Mouse (Mus musculus) c-Kit-positive CD71-positive TER-119-negative erythroid progenitor cells, embryonic 14.5 days (primary cell): ENCODE results near the gene Sfxn2.

ENCODE experiments used
- DNase-seq: peaks from one replicate; pipeline ENCODE4 v3.0.0-alpha.2; 2013; ENCODE audit warnings: low read depth

The Sfxn2 gene

GRCm38 (mm10) chr19:46599375-46600256 is 26.5 kb downstream of the Sfxn2 start:
- no peak for DNase-seq

DNA sequence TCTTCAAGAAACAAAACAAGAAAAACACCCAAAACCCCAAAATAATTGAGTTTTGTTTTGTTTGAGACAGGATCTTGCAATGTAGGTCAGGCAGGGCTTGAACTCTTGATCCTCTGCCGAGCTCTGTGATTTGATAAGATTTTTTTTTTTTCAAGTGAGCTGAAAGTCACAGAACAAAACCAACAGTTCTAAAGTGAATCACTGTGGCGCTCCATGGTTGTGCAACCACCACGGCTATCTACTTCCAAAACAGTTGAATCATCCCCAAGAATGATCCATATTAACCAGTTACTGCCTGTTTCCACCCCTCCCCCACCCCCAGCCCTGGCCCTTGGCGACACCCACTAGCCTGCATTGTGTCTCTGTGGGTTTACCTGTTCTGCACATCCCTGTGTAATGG is 27.2 kb downstream of the Sfxn2 start:
- no peak for DNase-seq

DNA sequence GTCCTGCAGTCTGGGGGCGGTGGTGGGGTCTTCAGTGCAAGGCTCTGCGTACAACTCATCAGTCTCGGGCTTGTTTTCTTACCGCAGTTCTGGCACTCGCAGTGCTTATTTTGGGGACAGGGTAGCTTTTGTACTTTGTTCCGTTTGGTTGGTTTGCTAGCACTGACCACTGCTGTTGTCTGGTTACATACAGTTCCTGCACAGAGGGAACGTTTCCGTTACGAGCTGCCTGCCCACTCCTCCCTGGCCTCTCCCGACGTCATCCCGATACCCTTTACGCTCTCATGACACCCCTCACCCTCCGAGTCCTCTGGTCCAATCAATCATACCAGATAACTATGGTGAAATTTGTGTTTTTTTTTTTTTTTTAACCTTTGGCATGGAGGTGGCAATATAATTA is 28.3 kb downstream of the Sfxn2 start:
- no peak for DNase-seq

DNA sequence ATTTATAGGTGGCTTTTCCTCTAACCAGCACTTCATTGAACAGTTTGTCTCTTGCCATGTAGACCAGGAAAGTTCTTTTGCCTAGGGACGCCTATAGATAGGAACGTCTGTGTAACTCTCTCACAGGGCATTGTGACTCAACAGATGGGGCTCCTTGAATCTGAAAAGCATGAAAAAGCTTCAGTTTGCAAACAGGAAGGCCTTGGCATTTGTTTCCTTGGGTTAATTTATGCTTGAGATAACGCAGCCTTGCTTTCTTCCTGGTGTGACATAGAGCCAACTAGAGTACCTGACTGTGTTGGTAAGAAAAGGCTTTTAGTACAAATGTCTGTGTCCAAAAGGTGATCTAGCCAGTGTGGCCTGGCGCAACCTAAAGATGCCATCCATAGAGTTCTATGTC is 29.2 kb downstream of the Sfxn2 start:
- DNase-seq, result no peak

GRCm38 (mm10) chr19:46606718-46607117 is 33.6 kb downstream of the Sfxn2 start:
- DNase-seq, result no peak

GRCm38 (mm10) chr19:46607424-46607823 is 34.3 kb downstream of the Sfxn2 start:
- DNase-seq, result no peak

GRCm38 (mm10) chr19:46608158-46608557 is 35.0 kb downstream of the Sfxn2 start:
- DNase-seq, result no peak

GRCm38 (mm10) chr19:46616378-46616777 is 43.2 kb downstream of the Sfxn2 start:
- DNase-seq, result no peak

GRCm38 (mm10) chr19:46617361-46617760 is 44.2 kb downstream of the Sfxn2 start:
- DNase-seq, result no peak

- no peak for DNase-seq
Observed at GRCm38 (mm10) chr19:46618322-46618721, 45.2 kb downstream of the Sfxn2 start.

GRCm38 (mm10) chr19:46619001-46619400 is 45.8 kb downstream of the Sfxn2 start:
- DNase-seq, result no peak

DNA sequence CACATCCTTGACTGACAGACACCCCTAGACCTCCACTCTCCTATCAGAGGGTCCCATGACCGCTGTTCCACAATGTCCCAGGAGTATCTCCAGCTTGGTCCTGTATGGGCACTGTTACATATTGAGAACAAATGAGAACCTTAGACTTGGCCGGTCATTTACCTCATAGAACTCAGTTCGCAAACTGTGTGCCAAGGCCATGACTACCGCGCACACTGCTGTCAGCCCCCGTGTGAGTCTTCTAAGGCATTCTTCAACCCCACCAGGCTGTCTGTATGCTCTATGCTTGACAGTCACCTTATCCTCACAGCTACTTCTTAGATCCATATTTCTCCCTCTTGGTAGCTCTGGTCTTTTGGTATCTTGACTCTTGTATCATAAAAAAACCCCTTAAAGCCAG is 46.4 kb downstream of the Sfxn2 start:
- DNase-seq, result no peak

- DNase-seq, result no peak
Observed at GRCm38 (mm10) chr19:46620016-46620808, 47.0 kb downstream of the Sfxn2 start.

- no peak for DNase-seq
Observed at GRCm38 (mm10) chr19:46621236-46622183, 48.3 kb downstream of the Sfxn2 start.

DNA sequence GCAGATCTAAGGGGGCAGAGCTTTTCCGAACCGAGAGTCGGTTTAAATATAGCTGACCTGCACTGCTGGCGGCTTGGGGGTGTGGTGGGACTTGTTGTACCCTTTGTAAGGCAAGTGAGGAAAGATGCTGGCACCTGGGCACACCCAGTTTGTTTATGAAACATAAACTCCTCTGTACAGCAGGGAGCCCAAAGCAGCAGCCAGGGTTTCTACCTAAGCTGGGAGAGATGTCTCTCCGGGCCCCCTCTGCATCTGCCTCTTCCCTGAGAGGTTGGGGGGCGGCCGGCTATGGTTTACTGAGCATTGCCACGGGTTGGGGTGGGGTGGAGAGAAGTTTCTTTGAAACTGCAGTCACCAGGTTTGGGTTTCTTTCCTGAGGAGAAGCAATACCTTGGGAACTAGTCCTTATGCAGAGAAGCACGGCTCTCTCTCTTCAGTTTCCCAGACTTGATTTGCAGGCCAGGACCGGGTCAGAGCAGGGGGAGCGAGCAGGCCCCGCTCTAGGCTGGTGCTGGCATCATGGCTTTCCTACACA is 49.6 kb downstream of the Sfxn2 start:
- DNase-seq, result no peak

GRCm38 (mm10) chr19:46623194-46623667 is 50.1 kb downstream of the Sfxn2 start:
- DNase-seq, result no peak

GRCm38 (mm10) chr19:46623790-46624772 is 50.9 kb downstream of the Sfxn2 start:
- no peak for DNase-seq

- DNase-seq, result no peak
Observed at GRCm38 (mm10) chr19:46625015-46625414, 51.9 kb downstream of the Sfxn2 start.

GRCm38 (mm10) chr19:46625519-46625918 is 52.4 kb downstream of the Sfxn2 start:
- no peak for DNase-seq

DNA sequence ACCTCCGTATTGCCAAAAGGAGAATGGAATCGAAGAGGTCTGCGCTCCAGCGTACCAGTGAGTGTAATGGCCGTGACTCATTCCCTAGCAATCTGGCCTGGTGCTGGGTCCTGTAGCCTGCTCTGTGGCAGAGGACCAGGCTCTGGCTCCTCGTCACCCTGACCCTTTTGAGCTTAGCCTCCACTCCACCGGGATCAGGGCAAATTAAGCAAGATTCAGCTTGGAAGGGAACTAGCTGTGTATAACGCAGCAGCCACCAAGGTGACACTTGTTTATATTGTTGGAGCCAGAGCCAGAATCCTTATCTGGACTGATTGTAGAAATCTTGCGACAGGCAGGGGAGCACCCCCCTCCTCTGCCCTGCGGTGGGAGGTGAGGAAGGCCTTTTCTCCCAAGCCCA is 55.2 kb downstream of the Sfxn2 start:
- no peak for DNase-seq
